Comparison of ENCODE assay signal across 9 mouse cellular contexts in the genomic region with DNA sequence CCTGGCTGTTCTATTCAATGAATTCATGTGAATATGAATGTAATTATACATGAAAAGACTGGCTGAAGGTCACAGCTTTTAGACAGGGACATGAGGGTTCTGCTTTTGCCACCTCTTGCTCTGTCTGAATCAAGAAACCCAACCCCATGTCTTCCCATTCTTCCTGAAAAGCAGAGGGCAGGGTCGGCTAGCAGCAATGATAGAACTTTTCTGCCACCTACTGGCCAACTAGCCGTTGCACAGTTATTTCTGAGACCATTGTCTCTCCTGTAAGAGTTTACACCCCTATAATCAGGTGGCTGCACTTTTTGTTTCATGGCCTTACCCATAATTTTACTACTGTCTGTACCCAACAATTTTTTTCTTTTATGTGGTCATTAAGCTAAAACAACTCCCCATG. TPM values are rescaled to one million over a fixed set of nuclear protein-coding genes. Genes with fewer than 3 reads are reported as not detected.
DNase-seq lines count a peak whose midpoint lies in the region; ATAC-seq and TF ChIP-seq lines count a peak whose summit lies in the region.
"Had no signal": no experiment of that assay in that cellular context is flagged by ENCODE, and none has a peak within 500 bp of the region (broad histone marks: within the 10 kb centered on the region; RNA-seq: fewer than 3 reads in every experiment).

No protein-coding gene starts in this region.

- H3K27me3 ChIP-seq in forebrain, embryonic 11.5 days (ENCODE audit: control insufficient read depth, insufficient read depth, low read length): no peaks in the 10 kb centered on the region
- no peaks in the 10 kb centered on the region for H3K27me3 ChIP-seq in forebrain, embryonic 10.5 days (ENCODE audit: poor library complexity, severe bottlenecking)
- H3K27me3 ChIP-seq in heart, postnatal 0 days (ENCODE audit: control insufficient read depth, insufficient read depth, low read length): no peaks in the 10 kb centered on the region
- H3K27me3 ChIP-seq in neural tube, embryonic 14.5 days (ENCODE audit: control insufficient read depth, insufficient read depth, low read length): no peaks in the 10 kb centered on the region
- H3K27me3 ChIP-seq: heart, embryonic 15.5 days had no signal

- TF ChIP-seq EP300 in heart, postnatal 0 days (IDR thresholded peaks at IDR 0.05; ENCODE audit: low read depth): no peak

- H3K27ac ChIP-seq in forebrain, embryonic 11.5 days (ENCODE audit: low read depth, low read length): no peak overlapping the region
- H3K27ac ChIP-seq in forebrain, embryonic 10.5 days: no peak overlapping the region
- H3K27ac ChIP-seq in heart, postnatal 0 days (ENCODE audit: low read depth): no peak overlapping the region
- H3K27ac ChIP-seq in neural tube, embryonic 14.5 days (ENCODE audit: low read depth, low read length): no peak overlapping the region
- H3K27ac ChIP-seq: heart, embryonic 15.5 days had no signal

- intact Hi-C loops in left cerebral cortex, postnatal 25 days (cut with DNase I): loop anchor here (2.0 kb wide), 1 partner anchor 156 kb away; no protein-coding TSS in a partner anchor

- 5% methylated on average over 2 of the region's 2 CpGs for WGBS in forebrain, embryonic 11.5 days
- 13% methylated on average over 2 of the region's 2 CpGs for WGBS in forebrain, embryonic 10.5 days
- WGBS in heart, postnatal 0 days: 5% methylated on average over 2 of the region's 2 CpGs
- WGBS in neural tube, embryonic 14.5 days: 11% methylated on average over 2 of the region's 2 CpGs

- no peak overlapping the region for H3K4me3 ChIP-seq in forebrain, embryonic 11.5 days (ENCODE audit: low read depth, low read length)
- H3K4me3 ChIP-seq in forebrain, embryonic 10.5 days: no peak overlapping the region
- H3K4me3 ChIP-seq in heart, postnatal 0 days (ENCODE audit: low read depth, low read length): no peak overlapping the region
- H3K4me3 ChIP-seq in neural tube, embryonic 14.5 days (ENCODE audit: low read depth, low read length): no peak overlapping the region
- H3K4me3 ChIP-seq: heart, embryonic 15.5 days had no signal

- no peaks in the 10 kb centered on the region; the same call in 1 of the 2 replicates for H3K9me3 ChIP-seq in forebrain, embryonic 11.5 days (ENCODE audit: control insufficient read depth, low read length)
- H3K9me3 ChIP-seq in forebrain, embryonic 10.5 days: peaks cover 40% of the 10 kb centered on the region
- no peaks in the 10 kb centered on the region; the same call in 1 of the 2 replicates for H3K9me3 ChIP-seq in heart, postnatal 0 days (replicated peaks; ENCODE audit: control insufficient read depth, low read length)
- H3K9me3 ChIP-seq in neural tube, embryonic 14.5 days (ENCODE audit: control insufficient read depth, low read length): peaks cover 3% of the 10 kb centered on the region; the same call in 1 of the 2 replicates
- H3K9me3 ChIP-seq: heart, embryonic 15.5 days had no signal

- TF ChIP-seq CTCF in brain, embryonic 14.5 days (IDR thresholded peaks at IDR 0.05; ENCODE audit: borderline replicate concordance, extremely low read depth, insufficient read depth, insufficient read length): peak; percentile 68; the same call in 1 of the 2 replicates
- TF ChIP-seq CTCF in heart, postnatal 0 days (IDR thresholded peaks at IDR 0.05; ENCODE audit: low read depth): peak; percentile 64

- H3K36me3 ChIP-seq in forebrain, embryonic 11.5 days (ENCODE audit: control insufficient read depth, insufficient read depth, low read length): no peaks in the 10 kb centered on the region
- H3K36me3 ChIP-seq in forebrain, embryonic 10.5 days (replicated peaks): peaks cover 15% of the 10 kb centered on the region; the same call in 1 of the 2 replicates
- H3K36me3 ChIP-seq in heart, postnatal 0 days (replicated peaks; ENCODE audit: control insufficient read depth, insufficient read depth, low read length): no peaks in the 10 kb centered on the region
- H3K36me3 ChIP-seq in neural tube, embryonic 14.5 days (ENCODE audit: control insufficient read depth, insufficient read depth, low read length): no peaks in the 10 kb centered on the region
- H3K36me3 ChIP-seq: heart, embryonic 15.5 days had no signal

- no peak for TF ChIP-seq POLR2A in brain, embryonic 14.5 days (IDR thresholded peaks at IDR 0.05; ENCODE audit: borderline replicate concordance, extremely low read depth, insufficient read depth, insufficient read length, poor library complexity, severe bottlenecking)

- H3K4me2 ChIP-seq in forebrain, embryonic 11.5 days (ENCODE audit: low read depth, low read length, severe bottlenecking): no peak overlapping the region
- no peak overlapping the region for H3K4me2 ChIP-seq in heart, postnatal 0 days (ENCODE audit: low read depth, low read length)
- H3K4me2 ChIP-seq in neural tube, embryonic 14.5 days (ENCODE audit: low read depth, low read length): no peak overlapping the region
- H3K4me2 ChIP-seq: heart, embryonic 15.5 days had no signal

- peak; percentile 55 for DNase-seq in forebrain, embryonic 11.5 days (ENCODE audit: low spot score)
- no peak for DNase-seq in forebrain, embryonic 10.5 days (ENCODE audit: extremely low spot score, low spot score)
- peak; percentile 5 for DNase-seq in A20 (ENCODE audit: low read depth, low spot score)
- DNase-seq in brain, embryonic 14.5 days (ENCODE audit: low read depth): peak; percentile 80
- no peak for DNase-seq in heart, postnatal 0 days (ENCODE audit: low spot score)
- peak; percentile 25 to 40 for DNase-seq in left cerebral cortex, postnatal 25 days (ENCODE audit: low spot score in 2 of 2)
- no peak for DNase-seq in yolk sac, embryonic 10.5 days (ENCODE audit: low spot score)

- no peak overlapping the region for H3K9ac ChIP-seq in forebrain, embryonic 11.5 days (ENCODE audit: low read length)
- no peak overlapping the region for H3K9ac ChIP-seq in heart, postnatal 0 days (replicated peaks; ENCODE audit: low read depth, low read length)
- no peak overlapping the region for H3K9ac ChIP-seq in neural tube, embryonic 14.5 days (replicated peaks; ENCODE audit: low read depth, low read length)
- H3K9ac ChIP-seq: heart, embryonic 15.5 days had no signal

- ATAC-seq in forebrain, embryonic 11.5 days (replicated peaks; ENCODE audit: low FRiP score): no peak; the same call in 1 of the 2 replicates
- ATAC-seq in heart, postnatal 0 days (ENCODE audit: insufficient read depth, low read depth): no peak
- peak; percentile 68; the same call in 1 of the 2 replicates for ATAC-seq in neural tube, embryonic 14.5 days (ENCODE audit: low read depth)

- 0 out of 2 replicates have a peak, but pooled peaks cover 2% of the 10 kb centered on the region for H3K4me1 ChIP-seq in forebrain, embryonic 11.5 days (replicated peaks; ENCODE audit: control insufficient read depth, insufficient read depth, low read length)
- H3K4me1 ChIP-seq in forebrain, embryonic 10.5 days: peaks cover 17% of the 10 kb centered on the region
- no peaks in the 10 kb centered on the region for H3K4me1 ChIP-seq in heart, postnatal 0 days (ENCODE audit: control insufficient read depth, insufficient read depth)
- peaks cover 6% of the 10 kb centered on the region; the same call in 1 of the 2 replicates for H3K4me1 ChIP-seq in neural tube, embryonic 14.5 days (ENCODE audit: control insufficient read depth, insufficient read depth, low read length)
- H3K4me1 ChIP-seq: heart, embryonic 15.5 days had no signal

RNA-seq across cellular contexts. Expression of a gene that starts 5.6 kb away (rescaled TPM):
- 12.5 and 13.9 TPM in 2 replicates for polyA plus RNA-seq in forebrain, embryonic 11.5 days (2014; fragmentation: Nextera tagmentation; extraction: Ambion mirVana)
- polyA plus RNA-seq in forebrain, embryonic 10.5 days (2016; fragmentation: Nextera tagmentation; extraction: Ambion mirVana): 4.2 and 4.6 TPM in 2 replicates
- polyA plus RNA-seq in brain, embryonic 14.5 days (2012; rRNA removed): 71.9 and 93.0 TPM in 2 replicates
- total RNA-seq in heart, postnatal 0 days (2014; rRNA removed; ENCODE audit: low replicate concordance): 0.46 and 0.85 TPM in 2 replicates
- polyA plus RNA-seq in heart, postnatal 0 days (2015; fragmentation: Nextera tagmentation; extraction: Ambion mirVana): 0.23 and 0.33 TPM in 2 replicates
- 1 to 10 TPM; 1.6 to 3.1 TPM for total RNA-seq in left cerebral cortex, postnatal 25 days (2021)
- polyA plus RNA-seq in neural tube, embryonic 14.5 days (2014; fragmentation: Nextera tagmentation; extraction: Ambion mirVana): 13.6 and 16.6 TPM in 2 replicates

RNA-seq across cellular contexts. Expression of a gene that starts 36.0 kb away (rescaled TPM):
- polyA plus RNA-seq in forebrain, embryonic 11.5 days (2014; fragmentation: Nextera tagmentation; extraction: Ambion mirVana): 152 and 169 TPM in 2 replicates
- polyA plus RNA-seq in forebrain, embryonic 10.5 days (2016; fragmentation: Nextera tagmentation; extraction: Ambion mirVana): 70.7 and 79.9 TPM in 2 replicates
- polyA plus RNA-seq in brain, embryonic 14.5 days (2012; rRNA removed): 461 and 473 TPM in 2 replicates
- 21.0 and 22.3 TPM in 2 replicates for total RNA-seq in heart, postnatal 0 days (2014; rRNA removed; ENCODE audit: low replicate concordance)
- 23.5 and 26.0 TPM in 2 replicates for polyA plus RNA-seq in heart, postnatal 0 days (2015; fragmentation: Nextera tagmentation; extraction: Ambion mirVana)
- total RNA-seq in left cerebral cortex, postnatal 25 days (2021): 100 to 1,000 TPM; 122 to 127 TPM
- polyA plus RNA-seq in neural tube, embryonic 14.5 days (2014; fragmentation: Nextera tagmentation; extraction: Ambion mirVana): 394 and 457 TPM in 2 replicates

RNA-seq across cellular contexts. Expression of a gene that starts 37.5 kb away (rescaled TPM):
- polyA plus RNA-seq in forebrain, embryonic 11.5 days (2014; fragmentation: Nextera tagmentation; extraction: Ambion mirVana): 19.3 and 20.7 TPM in 2 replicates
- polyA plus RNA-seq in forebrain, embryonic 10.5 days (2016; fragmentation: Nextera tagmentation; extraction: Ambion mirVana): 14.9 and 16.2 TPM in 2 replicates
- 17.2 and 23.3 TPM in 2 replicates for polyA plus RNA-seq in brain, embryonic 14.5 days (2012; rRNA removed)
- 0.88 and 8.1 TPM in 2 replicates for total RNA-seq in heart, postnatal 0 days (2014; rRNA removed; ENCODE audit: low replicate concordance)
- polyA plus RNA-seq in heart, postnatal 0 days (2015; fragmentation: Nextera tagmentation; extraction: Ambion mirVana): 1.4 TPM in 2 replicates
- total RNA-seq in left cerebral cortex, postnatal 25 days (2021): 1 to 10 TPM; 1.9 to 2.1 TPM
- 17.5 and 19.0 TPM in 2 replicates for polyA plus RNA-seq in neural tube, embryonic 14.5 days (2014; fragmentation: Nextera tagmentation; extraction: Ambion mirVana)

Comparison
In these comparisons a context has a peak if more than half of its experiments do, and no peak if none do; other contexts are left out.
1. DNase-seq: peak in forebrain, embryonic 11.5 days (single experiment), A20 (single experiment), brain, embryonic 14.5 days (single experiment) and left cerebral cortex, postnatal 25 days (2 of 2); none in forebrain, embryonic 10.5 days (single experiment), heart, postnatal 0 days (single experiment) and yolk sac, embryonic 10.5 days (single experiment).